Mouse (Mus musculus): ENCODE data around the gene P2rx1. TPM values are rescaled to one million over a fixed set of nuclear protein-coding genes. Genes with fewer than 3 reads are reported as not detected.

P2rx1 gene
- polyA plus RNA-seq, 1 experiment, result 542 TPM

- DNase-seq (ENCODE audit: low spot score), result no peak
These were observed 11.1 kb upstream of the P2rx1 start for GRCm38 (mm10) chr11:72987807-72988206.

DNA sequence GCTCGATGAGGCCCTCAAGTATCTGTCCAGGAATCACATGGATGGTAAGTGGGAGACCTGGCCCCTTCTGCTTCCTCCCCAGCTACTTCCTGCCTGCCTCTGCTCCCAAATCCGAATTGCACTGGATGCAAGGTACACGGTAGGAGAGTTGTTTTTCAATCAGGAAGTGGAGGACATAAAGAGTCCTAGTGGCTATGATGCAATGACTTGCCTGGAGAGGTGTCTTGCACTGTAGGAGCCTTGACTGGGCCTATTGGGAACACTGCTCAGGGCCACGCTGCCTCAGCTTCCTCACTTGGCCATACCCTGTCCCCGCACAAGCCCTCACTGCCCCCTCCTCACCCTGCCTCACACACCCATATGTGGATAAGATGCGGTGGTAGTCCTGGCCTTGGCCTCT, 9.9 kb upstream of the P2rx1 start:
- DNase-seq (ENCODE audit: low spot score), result no peak

DNA sequence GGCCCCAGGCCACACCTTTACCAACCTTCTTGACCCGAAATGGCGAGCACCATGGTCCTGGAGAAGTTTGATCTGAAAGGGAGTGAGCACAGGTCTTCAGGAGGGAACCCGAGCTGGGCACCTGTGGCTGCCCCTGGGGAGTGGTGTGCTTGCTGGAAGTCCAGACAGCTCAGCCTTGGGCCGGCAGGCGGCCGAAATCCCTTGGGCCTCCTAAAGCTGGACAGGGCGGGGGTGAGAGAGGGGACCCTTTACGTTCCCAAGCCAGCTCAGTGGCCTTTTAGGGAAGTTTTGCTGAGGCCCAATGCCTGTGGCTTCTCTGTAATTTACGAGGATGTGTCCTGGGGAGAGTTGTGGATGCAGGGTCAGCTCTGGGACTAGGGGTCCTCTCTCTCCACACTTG, 8.2 kb upstream of the P2rx1 start:
- DNase-seq (ENCODE audit: low spot score), result no peak

GRCm38 (mm10) chr11:72991961-72992360, 6.9 kb upstream of the P2rx1 start:
- no peak for DNase-seq (ENCODE audit: low spot score)

- DNase-seq (ENCODE audit: low spot score), result no peak
These were observed 2.6 kb upstream of the P2rx1 start for GRCm38 (mm10) chr11:72996346-72996745.

DNA sequence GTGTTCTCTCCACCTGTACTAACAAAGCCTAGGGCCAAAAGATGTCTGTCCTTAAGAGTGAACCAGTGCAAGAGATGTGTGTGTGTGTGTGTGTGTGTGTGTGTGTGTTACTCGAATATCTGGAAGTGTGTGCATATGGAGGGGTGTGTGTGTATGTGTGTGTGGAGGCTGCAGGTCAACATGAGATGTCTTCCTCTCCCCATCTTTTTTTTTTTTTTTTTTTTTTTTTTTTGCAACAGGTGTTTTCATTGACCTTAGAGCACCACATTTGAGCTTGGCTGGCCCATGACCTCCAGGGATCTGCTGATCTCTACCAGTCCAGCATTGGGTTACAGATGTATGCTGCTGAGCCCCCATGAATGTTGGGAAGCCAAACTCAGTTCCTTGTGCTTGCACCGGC, 2.1 kb upstream of the P2rx1 start:
- DNase-seq (ENCODE audit: low spot score), result no peak

DNA sequence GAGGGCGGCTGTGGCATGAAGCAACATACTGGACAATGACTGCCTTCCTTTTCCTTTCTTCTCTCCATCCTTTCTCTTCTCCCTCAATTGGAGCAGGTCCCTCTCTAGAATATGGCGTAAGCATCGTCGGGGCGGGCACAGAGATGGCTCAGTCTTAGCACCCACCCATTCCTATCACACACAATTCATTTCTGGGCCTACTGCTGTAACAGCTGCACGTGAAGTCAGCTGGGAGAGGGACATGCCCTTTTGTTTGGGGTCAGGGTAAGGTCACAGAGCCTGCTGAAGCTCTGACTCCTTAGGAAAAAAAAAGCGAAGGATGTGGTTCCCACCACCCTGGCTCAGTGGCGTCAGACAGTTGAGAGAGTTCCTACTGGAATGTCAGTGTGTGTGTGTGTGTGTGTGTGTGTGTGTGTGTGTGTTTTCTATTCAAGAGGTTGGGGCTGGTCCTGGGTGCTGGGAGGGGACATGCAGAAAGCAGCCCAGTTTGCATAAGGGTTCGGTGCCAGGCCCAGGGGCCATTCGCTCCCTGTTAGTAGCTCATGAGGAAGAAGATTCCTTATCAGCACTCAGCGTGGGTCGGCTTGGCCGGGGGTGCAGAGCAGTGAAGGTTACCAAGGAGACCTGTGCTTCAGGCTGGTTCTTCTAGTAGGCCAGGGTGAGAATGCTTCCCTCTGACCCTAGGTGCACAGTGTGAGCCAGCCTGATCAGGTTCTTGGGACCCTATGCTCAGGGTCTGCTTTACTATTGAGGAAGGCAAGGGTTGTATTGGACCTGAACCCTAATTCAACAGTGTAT, 1.2 kb upstream of the P2rx1 start:
- no peak for DNase-seq (ENCODE audit: low spot score)

DNA sequence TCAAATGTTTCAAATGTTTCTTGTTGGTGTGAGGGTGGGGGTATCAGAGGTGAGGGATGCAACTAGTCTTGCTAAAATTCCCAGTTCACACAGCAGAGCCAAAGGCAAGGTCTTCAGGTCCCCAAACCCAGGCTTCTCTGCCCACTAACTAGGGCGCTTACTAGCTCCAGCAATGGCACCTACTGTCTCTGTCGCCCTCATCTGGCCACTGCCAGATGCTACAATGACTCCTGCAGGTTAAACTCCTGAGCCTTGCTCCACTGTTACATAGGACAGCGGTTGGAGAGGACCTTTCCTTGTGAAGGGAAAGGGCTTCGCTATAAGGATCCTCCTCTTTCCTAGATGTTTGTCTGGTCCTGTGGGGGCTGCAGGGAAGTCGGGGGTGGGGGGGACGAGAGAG, 2.1 kb downstream of the P2rx1 start:
- DNase-seq (ENCODE audit: low spot score), result no peak

DNA sequence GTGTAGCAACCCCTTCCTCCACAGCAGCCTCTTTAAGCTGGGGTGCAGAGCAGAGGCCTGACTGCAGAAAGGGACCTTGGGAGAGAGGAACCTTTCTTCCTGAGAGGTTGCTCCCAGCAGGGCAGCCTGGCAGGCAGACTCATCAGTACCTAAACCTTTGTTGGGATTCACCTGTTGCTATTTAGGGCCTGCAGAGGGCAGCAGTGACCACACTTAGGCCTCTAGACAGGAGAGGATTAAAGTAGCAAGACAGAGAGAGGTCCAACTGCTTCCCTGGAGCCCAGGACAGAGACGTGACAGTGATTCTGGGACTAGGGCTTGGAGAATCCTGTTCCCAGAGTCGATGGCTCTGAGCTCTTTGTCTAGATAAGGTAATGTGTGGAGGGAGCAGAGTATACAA, 7.5 kb downstream of the P2rx1 start:
- DNase-seq (ENCODE audit: low spot score), result no peak

GRCm38 (mm10) chr11:73007113-73007512, 8.2 kb downstream of the P2rx1 start:
- DNase-seq (ENCODE audit: low spot score), result no peak

DNA sequence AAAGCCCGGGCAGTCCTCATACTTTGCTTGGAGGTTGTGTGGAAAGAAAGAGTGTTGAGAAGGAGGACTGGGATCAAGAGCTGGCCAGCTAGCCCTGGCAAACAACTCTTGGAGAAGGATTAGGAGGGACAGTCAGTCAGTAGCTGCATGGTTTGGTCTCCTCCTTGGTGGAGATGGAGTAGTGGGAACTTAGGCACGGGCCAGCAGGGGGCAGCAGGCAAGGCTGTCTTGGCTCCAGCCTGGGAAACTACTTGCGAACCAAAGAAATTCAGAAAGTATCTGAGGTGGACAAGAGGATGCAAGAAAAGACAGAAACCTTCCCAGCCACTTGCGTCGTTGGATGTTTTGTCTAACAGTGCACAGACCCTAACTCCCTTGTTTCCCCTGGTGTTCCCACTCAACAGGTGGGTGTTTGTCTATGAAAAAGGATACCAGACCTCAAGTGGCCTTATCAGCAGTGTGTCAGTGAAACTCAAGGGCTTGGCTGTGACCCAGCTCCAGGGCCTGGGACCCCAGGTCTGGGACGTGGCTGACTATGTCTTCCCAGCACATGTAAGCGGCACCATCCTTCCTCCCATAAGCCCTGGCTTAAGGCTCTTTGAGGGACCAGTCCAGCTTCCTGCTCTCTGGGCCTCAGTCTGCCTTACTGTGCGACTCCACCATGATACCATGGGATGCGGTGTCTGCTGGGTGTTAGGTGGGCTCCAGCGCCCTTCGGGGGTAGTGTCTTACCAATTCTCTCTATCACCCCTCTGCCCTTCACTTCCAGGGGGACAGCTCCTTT, 9.0 kb downstream of the P2rx1 start:
- no peak for DNase-seq (ENCODE audit: low spot score)

GRCm38 (mm10) chr11:73008826-73009225, 9.9 kb downstream of the P2rx1 start:
- DNase-seq (ENCODE audit: low spot score), result no peak

GRCm38 (mm10) chr11:73009531-73010274, 10.8 kb downstream of the P2rx1 start:
- no peak for DNase-seq (ENCODE audit: low spot score)

GRCm38 (mm10) chr11:73013981-73014380, 15.1 kb downstream of the P2rx1 start:
- no peak for DNase-seq (ENCODE audit: low spot score)

GRCm38 (mm10) chr11:73014831-73015344, 16.0 kb downstream of the P2rx1 start:
- no peak for DNase-seq (ENCODE audit: low spot score)

DNA sequence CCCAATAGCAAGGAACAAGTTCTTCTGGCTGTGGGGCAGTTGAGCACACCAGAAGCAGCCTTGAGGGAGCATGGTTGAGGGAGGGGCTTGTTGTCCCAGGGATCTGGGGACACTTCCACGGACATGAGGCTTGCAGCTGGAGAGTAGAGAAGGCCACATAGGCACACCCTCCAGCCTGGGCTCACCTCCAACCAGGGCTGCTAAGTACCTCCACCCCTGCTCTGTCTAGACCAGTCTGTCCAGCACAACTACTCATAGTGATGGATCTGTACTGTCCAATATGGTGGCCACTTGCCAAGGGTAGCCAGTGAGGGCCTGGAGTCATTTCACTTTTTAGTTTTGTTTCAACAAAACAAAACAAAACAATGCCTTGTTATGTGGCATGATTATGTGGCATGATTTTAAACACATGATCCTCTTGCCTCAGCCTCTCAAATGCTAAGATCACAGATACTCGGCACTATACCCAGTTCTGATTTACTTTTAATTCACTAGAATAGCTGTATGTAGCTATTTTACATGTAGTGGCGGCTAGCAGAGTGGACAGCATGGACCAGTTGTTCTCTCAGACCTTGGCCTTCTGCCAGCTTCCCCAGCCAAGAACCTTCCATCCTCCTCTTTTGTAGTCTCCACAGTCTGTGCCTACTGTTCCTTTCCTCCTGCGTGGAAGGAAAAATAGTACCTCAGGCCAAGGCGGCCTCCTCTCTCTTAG, 16.6 kb downstream of the P2rx1 start:
- DNase-seq (ENCODE audit: low spot score), result no peak

GRCm38 (mm10) chr11:73016103-73016420, 17.2 kb downstream of the P2rx1 start:
- no peak for DNase-seq (ENCODE audit: low spot score)

DNA sequence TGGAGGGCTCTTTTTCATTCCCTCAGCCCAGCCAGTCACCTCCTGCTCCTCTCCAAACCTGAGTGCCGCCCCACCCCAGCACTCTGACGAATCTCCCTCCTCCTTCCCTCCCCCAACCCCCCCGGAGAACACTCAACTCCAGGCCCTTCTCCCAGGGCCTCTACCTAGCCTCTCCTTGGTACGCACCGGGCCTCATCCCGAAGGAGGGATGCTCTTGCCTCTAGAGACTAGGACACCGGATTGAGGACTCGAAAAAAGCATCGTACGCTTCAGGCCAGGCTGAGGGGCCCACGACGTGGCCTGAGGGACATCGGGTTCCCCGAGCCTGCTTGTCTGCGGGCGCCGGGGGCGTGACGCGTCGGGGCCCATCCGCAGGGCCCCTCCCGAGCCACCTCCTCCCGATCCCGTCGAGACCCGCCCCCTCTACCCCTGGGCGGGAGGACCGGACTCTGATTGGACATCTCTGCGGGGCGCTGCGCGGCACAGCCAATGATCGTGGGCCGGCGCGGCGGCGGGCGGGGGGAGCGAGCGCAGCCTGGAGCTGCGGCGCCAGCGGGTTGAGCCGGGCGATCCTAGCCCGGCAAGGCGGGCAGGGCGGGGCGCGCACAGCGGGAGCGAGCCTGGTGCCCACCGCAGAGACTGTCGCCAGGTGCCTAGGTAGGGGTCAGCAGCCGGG, 19.7 kb downstream of the P2rx1 start, which contains the start of gene Camkk1:
TSS of gene Camkk1 (plus strand) at position 538 of the 676 bp plus-strand sequence.
- peak; percentile 87 for DNase-seq (ENCODE audit: low spot score)

DNA sequence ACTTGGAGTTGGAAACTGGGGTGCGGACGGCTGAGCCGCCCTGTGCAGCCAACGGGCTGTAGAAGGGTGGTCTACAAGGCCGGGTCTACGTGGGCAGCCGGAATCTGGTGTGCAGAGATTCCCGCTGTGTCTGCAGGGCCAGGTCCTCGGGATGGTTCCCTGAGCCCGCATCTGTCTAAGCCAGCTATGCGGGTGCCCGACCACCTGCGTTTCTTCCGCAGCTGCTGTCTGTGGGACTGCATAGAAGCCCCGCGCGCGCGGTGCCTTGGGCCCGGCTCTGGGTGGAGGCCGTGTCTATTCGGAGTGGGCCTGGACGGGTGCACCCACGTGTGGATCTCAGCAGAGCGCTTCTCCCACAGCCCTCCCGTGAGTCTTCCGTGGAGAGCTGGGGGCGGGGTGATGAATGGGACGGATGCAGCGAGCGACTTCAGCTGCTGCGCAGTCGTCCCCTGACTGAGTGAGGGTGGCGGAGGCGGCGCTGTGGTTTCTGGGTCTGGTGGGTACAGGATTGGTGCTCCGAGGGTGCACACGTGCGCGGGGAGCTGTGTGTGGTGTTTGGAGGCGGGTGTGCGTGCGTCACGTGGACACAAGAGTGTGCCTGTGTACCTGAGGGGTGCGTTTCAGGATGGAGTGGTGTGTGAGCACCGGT, 20.4 kb downstream of the P2rx1 start:
- no peak for DNase-seq (ENCODE audit: low spot score)

DNA sequence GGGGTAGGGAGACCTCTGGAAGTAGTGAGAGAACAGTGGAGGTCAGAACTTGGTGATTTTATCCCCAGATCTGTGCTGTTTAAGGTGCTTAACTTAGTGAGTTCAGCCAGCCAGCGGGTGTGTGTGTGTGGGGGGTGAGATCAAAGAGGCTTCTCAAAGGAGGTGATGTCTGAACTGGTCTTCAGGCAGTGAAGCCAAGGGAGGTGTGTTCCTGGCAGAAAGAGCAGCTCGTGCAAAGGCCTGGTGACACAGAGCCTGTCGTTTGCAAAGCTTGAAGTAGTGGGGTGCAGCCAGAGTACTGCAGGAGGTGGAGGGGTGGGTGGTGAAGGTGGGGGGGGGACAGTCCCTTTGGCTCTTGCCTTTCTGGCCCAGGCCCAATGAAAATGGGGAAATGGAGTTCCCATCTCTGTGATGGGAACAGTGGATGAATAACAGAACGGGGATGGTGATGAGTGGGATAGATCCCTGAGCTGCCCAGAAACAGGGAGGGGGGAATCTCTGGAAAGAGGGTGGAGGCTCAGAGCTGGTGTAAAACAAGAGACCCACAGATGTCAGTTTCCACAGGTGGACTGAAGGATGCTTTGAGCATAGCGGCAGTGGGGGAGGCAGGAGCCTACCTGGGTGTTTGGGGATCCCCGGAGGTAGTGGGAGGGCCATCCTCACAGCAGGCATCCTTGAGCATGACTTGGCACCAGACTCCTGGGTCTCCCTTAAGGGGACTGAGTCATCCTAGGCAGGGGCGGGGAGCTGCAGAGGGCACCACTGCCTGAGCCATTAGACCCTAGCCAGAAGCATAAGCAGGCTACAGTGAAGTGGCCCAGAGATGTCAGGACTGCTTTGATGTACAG, 22.3 kb downstream of the P2rx1 start:
- no peak for DNase-seq (ENCODE audit: low spot score)
